Mouse (Mus musculus) 3134 (cell line): ENCODE data around the gene Ndufaf2.

Experiments
- DNase-seq: peaks from one replicate; pipeline ENCODE4 v3.0.0-alpha.2; 2011; ENCODE audit warnings: low spot score; ENCODE audit not compliant: insufficient read length; ENCODE audit errors: extremely low read depth

Ndufaf2 gene

GRCm38 (mm10) chr13:108092290-108092689 lies 66.1 kb downstream of the Ndufaf2 start:
- no peak for DNase-seq

GRCm38 (mm10) chr13:108086724-108087123 lies 71.7 kb downstream of the Ndufaf2 start:
- no peak for DNase-seq

- DNase-seq: no peak
These were observed 72.4 kb downstream of the Ndufaf2 start for GRCm38 (mm10) chr13:108086036-108086435.

GRCm38 (mm10) chr13:108084086-108084485 lies 74.3 kb downstream of the Ndufaf2 start:
- no peak for DNase-seq

GRCm38 (mm10) chr13:108077901-108078300 lies 80.5 kb downstream of the Ndufaf2 start:
- no peak for DNase-seq

GRCm38 (mm10) chr13:108077476-108077875 lies 80.9 kb downstream of the Ndufaf2 start:
- no peak for DNase-seq

- DNase-seq: no peak
These were observed 88.3 kb downstream of the Ndufaf2 start for GRCm38 (mm10) chr13:108070171-108070570.

GRCm38 (mm10) chr13:108069151-108069550 lies 89.3 kb downstream of the Ndufaf2 start:
- no peak for DNase-seq

GRCm38 (mm10) chr13:108066021-108066420 lies 92.4 kb downstream of the Ndufaf2 start:
- no peak for DNase-seq

- no peak for DNase-seq
These were observed 94.1 kb downstream of the Ndufaf2 start for GRCm38 (mm10) chr13:108064331-108064730.

- no peak for DNase-seq
These were observed 94.9 kb downstream of the Ndufaf2 start for GRCm38 (mm10) chr13:108063374-108064134.

- no peak for DNase-seq
These were observed 95.5 kb downstream of the Ndufaf2 start for GRCm38 (mm10) chr13:108062900-108063299.

- no peak for DNase-seq
These were observed 97.4 kb downstream of the Ndufaf2 start for GRCm38 (mm10) chr13:108060936-108061578.

GRCm38 (mm10) chr13:108060286-108060885 lies 98.0 kb downstream of the Ndufaf2 start:
- no peak for DNase-seq

- DNase-seq: no peak
These were observed 101.5 kb downstream of the Ndufaf2 start for GRCm38 (mm10) chr13:108056896-108057295.

- no peak for DNase-seq
These were observed 111.1 kb downstream of the Ndufaf2 start for GRCm38 (mm10) chr13:108047364-108047763.

GRCm38 (mm10) chr13:108046891-108047290 lies 111.5 kb downstream of the Ndufaf2 start:
- no peak for DNase-seq

GRCm38 (mm10) chr13:108046071-108046470 lies 112.4 kb downstream of the Ndufaf2 start:
- DNase-seq: no peak

GRCm38 (mm10) chr13:108045646-108046045 lies 112.8 kb downstream of the Ndufaf2 start:
- DNase-seq: no peak

GRCm38 (mm10) chr13:108044222-108044941 lies 114.0 kb downstream of the Ndufaf2 start, which contains the start of gene Smim15:
Gene Smim15 (plus strand): TSS chr13:108044446.
- DNase-seq: peak; percentile 88
